Mouse (Mus musculus) neural tube, embryonic 13.5 days (tissue): ENCODE measurements around the gene Smok2a. TPM values are rescaled to one million over a fixed set of nuclear protein-coding genes. Genes with fewer than 3 reads are reported as not detected.
"Not testable (repeated sequence)": the region's sequence is repeated elsewhere in the genome, so short reads cannot be mapped to it uniquely, and the experiment has no call there.

ENCODE experiments used
- ATAC-seq: fragments of 200-750 bp; cut with Nextera tagmentation; 2 replicates; pipeline ENCODE4 v1.8.0; 2017; ENCODE audit warnings: low read depth, mild to moderate bottlenecking, moderate TSS enrichment, moderate library complexity
- H3K27ac ChIP-seq: fragments of 300-500 bp; sonication (generic); replicated peaks from 2 replicates; pipeline ENCODE4 v1.5.1; 2015; ENCODE audit warnings: moderate library complexity, mild to moderate bottlenecking, inconsistent platforms
- H3K27me3 ChIP-seq: fragments of 300-500 bp; sonication (generic); 2 replicates; pipeline ENCODE4 v1.6.1; 2015; ENCODE audit warnings: mild to moderate bottlenecking, inconsistent platforms
- H3K36me3 ChIP-seq: fragments of 300-500 bp; sonication (generic); 2 replicates; pipeline ENCODE4 v1.6.1; 2015; ENCODE audit warnings: mild to moderate bottlenecking, inconsistent platforms
- H3K4me1 ChIP-seq: fragments of 300-500 bp; sonication (generic); replicated peaks from 2 replicates; pipeline ENCODE4 v1.6.1; 2015; ENCODE audit warnings: inconsistent platforms
- H3K4me2 ChIP-seq: fragments of 300-500 bp; sonication (generic); 2 replicates; pipeline ENCODE4 v1.6.1; 2015; ENCODE audit warnings: inconsistent platforms, mild to moderate bottlenecking, moderate library complexity
- H3K4me3 ChIP-seq: fragments of 300-500 bp; sonication (generic); 2 replicates; pipeline ENCODE4 v1.5.1; 2015; ENCODE audit warnings: mild to moderate bottlenecking, inconsistent platforms
- H3K9ac ChIP-seq: fragments of 300-500 bp; sonication (generic); 2 replicates; pipeline ENCODE4 v1.6.1; 2015; ENCODE audit warnings: moderate library complexity, mild to moderate bottlenecking, inconsistent platforms
- H3K9me3 ChIP-seq: fragments of 300-500 bp; sonication (generic); 2 replicates; pipeline ENCODE4 v1.6.1; 2016; ENCODE audit warnings: inconsistent platforms
- WGBS: fragments of 180-500 bp; shearing (Covaris S2); methylation state at CpG from one replicate; pipeline ENCODE4 v1.1.7; 2015; 5-methylcytosine and 5-hydroxymethylcytosine counted together
- polyA plus RNA-seq: library from polyadenylated mRNA; unstranded; fragments of >200 nt; fragmentation: Nextera tagmentation; extraction: Ambion mirVana; gene quantifications from 2 replicates; pipeline ENCODE4 v1.2.1, GENCODE M21; 2015

The Smok2a gene
- polyA plus RNA-seq, 1 experiment from 2014 or later: not detected

DNA sequence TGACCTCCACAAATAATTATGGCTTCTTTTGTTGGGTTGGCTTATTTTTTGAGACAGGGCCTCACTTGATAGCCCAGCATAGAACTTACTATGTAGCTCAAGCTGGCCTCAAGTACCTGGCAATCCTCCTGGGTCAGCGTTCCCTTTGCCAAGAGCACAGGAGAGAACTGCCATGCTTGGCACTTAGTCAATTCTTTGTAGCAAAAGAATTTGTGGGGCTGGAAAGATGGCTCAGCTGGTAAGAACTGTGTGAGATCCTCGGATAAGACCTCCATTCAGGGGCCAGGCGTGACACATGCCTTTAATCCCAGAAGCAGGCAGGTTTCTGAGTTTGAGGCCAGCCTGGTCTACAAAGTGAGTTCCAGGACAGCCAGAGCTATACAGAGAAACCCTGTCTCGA lies 24.5 kb upstream of the Smok2a start:
- H3K9ac ChIP-seq, H3K27me3 ChIP-seq, H3K4me1 ChIP-seq, H3K4me3 ChIP-seq, H3K36me3 ChIP-seq, H3K27ac ChIP-seq, H3K4me2 ChIP-seq, ATAC-seq: not testable (repeated sequence)
- 68% methylated on average over 4 of the region's 4 CpGs for WGBS
- H3K9me3 ChIP-seq: peaks cover 56% of the 10 kb centered on the region

DNA sequence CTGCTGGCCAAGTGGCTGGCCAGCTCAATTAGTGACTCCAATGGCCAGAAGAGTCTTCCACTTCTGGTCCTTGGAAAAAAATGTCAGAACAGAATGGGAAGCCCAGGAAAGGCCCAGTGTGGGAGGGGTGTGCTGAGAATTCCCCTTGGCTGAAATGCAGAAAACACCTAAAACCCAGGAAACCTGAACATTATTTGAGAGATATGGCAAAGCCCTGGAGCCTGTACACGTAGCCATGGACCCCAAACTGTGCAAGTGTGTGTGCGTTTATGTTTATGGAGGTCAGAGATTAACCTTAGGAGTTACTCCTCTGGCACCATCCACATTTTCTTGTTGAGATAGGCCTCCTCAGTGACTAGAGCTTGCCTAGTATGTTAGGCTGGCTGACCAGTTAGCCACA lies 22.2 kb upstream of the Smok2a start:
- not testable (repeated sequence) for H3K27me3 ChIP-seq, H3K27ac ChIP-seq, H3K4me3 ChIP-seq, H3K9ac ChIP-seq, H3K36me3 ChIP-seq, H3K4me2 ChIP-seq, H3K4me1 ChIP-seq, ATAC-seq
- H3K9me3 ChIP-seq: peaks cover 42% of the 10 kb centered on the region
- WGBS: 84% methylated on average over 2 of the region's 2 CpGs

DNA sequence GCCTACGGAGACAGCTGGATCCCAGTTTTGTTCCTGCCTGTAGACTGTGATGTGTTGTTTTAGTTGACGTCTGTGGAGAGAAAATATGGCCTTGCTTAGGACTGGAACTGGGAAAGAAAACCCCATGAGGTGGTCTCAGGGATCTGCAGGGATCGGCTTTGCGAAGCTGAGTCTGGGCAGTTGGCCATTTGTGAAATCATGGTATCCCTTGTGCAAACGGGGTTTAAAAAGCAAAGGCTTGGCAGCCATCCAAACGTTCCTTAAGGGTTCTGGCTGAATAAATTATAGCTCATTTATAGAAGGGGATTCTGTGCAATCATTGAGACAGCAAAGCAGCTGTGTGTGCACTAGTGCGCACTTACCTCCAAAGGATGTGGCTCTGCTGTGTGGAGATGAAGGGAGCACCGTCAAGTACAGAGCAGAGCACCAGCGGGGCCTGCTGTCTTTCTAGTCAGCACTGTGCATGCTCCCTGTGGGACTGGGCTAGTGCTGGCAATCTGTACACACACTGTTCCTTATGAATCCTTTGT lies 21.0 kb upstream of the Smok2a start:
- H3K9me3 ChIP-seq: peaks cover 44% of the 10 kb centered on the region
- WGBS: 76% methylated on average over 8 of the region's 9 CpGs
- not testable (repeated sequence) for H3K4me2 ChIP-seq, H3K4me3 ChIP-seq, H3K27ac ChIP-seq, H3K9ac ChIP-seq, H3K27me3 ChIP-seq, H3K36me3 ChIP-seq, H3K4me1 ChIP-seq
- peak; percentile 61; the same call in 1 of the 2 replicates for ATAC-seq

DNA sequence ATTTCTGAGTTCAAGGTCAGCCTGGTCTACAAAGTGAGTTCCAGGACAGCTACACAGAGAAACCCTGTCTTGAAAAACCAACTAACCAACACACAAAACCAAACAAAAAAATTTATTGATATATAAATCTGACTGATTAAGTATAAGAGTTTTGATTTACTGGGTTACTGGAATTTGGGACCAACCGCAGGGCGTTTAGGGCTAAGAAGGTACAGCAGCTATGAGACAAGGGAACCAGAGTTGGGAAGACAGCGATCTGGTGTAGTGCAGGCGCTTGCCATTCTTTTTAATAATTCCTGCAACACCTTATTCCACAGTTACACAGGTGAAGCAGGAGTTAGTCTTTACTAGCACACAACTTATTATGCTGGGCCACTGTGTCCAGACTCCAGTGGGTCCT lies 19.4 kb upstream of the Smok2a start:
- not testable (repeated sequence) for H3K27me3 ChIP-seq, ATAC-seq, H3K27ac ChIP-seq, H3K4me2 ChIP-seq, H3K9ac ChIP-seq, H3K4me1 ChIP-seq, H3K36me3 ChIP-seq, H3K4me3 ChIP-seq
- H3K9me3 ChIP-seq: peaks cover 36% of the 10 kb centered on the region
- 93% methylated on average over 4 of the region's 4 CpGs for WGBS

DNA sequence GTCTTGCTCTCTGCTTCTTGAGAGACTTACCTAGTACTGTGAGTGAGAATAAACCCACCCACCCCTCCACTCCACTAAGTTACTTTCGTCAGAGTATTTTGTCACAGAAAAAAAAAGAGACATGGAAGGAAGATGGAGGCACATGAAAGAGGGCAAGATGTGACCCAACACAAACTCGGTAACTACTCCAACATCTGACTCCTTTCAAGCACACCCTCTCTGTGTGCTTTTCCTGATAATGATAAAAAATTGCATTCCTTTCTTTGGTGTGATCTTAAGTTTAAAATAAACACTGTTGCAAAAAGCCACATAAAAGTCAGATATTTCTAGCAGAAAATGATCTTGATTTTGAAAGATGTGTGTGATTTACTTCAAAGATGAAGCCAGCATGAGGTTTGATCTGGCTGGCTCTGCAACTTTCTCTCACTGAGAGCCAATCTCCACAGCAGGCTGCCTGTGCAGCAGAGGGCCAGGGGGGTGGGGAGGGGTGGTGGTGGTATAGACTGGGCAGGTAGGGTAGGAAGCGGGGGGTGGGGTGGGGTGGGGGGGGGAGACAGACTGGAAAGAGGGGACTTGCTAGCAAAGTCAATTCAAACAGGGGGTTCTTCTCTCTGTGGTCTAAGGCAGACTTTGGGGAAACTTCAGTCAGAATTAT lies 18.4 kb upstream of the Smok2a start:
- WGBS: 83% methylated on average over 2 of the region's 3 CpGs
- ATAC-seq, H3K27ac ChIP-seq, H3K9ac ChIP-seq, H3K4me1 ChIP-seq, H3K4me2 ChIP-seq, H3K36me3 ChIP-seq, H3K4me3 ChIP-seq, H3K27me3 ChIP-seq: not testable (repeated sequence)
- H3K9me3 ChIP-seq: peaks cover 46% of the 10 kb centered on the region

DNA sequence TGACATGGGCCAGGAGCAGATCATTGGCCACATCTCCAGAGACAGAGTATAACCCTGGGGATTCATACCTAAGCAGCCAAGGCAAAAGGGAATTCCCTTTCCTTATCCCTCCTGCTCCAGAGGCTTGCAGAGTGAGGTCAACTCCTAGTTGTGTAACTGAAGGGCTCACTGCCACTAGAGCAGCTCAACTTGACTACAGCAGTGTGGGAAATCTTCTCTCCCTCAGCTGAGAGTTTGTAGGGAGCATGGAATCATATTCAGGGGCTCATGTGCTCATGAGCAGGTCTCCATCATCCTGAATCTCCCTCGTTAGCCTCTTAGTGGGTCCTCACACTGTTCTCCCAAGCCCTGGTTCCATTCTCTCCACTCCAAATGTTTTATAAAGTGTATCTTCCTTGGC lies 15.7 kb upstream of the Smok2a start:
- not testable (repeated sequence) for H3K4me3 ChIP-seq, ATAC-seq, H3K27ac ChIP-seq, H3K27me3 ChIP-seq, H3K9ac ChIP-seq, H3K4me2 ChIP-seq, H3K36me3 ChIP-seq, H3K4me1 ChIP-seq
- H3K9me3 ChIP-seq: peaks cover 53% of the 10 kb centered on the region
- WGBS: 71% methylated on average over 1 of the region's 1 CpGs

DNA sequence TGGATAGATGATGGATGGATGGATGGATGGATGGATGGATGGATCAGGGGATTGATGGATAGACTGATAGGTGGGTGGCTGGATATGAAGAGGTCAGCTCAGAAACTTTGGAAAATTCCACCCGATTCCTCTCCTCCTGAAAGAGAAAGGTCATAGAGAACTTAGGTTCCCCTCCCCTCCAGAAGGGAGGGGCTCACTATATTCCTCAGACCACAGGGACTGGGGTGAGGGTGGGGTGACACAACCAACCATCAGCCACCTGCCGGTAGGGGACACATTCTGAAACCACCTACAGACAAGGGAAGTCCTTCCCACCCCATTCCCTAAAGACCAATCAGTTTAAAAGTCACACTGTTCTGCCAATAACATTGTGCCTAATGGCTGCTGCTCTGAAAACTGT lies 14.5 kb upstream of the Smok2a start:
- Histone ChIP-seq H3K27me3 (no peaks in the 10 kb centered on the region), H3K9ac (no peak overlapping the region), H3K4me3 (no peak overlapping the region), H3K4me2 (no peak overlapping the region), H3K9me3 (peaks cover 53% of the 10 kb centered on the region), H3K27ac (no peak overlapping the region), H3K4me1 (no peaks in the 10 kb centered on the region), H3K36me3 (no peaks in the 10 kb centered on the region)
- no peak for ATAC-seq
- 81% methylated on average over 2 of the region's 2 CpGs for WGBS

DNA sequence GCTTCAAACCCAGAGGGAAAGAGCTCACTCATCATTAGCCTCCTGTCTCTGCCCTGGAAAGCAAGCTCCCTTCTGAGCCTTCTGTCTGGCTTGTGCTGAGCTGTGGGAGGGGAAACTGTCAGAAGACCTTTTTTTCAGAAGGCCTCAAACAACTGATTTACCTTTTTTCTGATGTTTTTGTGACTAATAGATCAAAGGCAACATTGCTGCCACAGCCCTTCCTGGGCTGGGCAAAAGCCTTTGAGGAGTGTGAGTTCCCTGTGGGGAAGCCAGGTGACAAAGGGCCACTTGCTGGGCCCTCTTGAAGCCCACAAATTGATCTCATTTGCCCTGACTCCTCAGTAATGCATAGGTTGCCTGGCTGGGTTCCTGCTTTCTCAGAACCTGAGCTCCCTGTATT lies 12.5 kb upstream of the Smok2a start:
- H3K4me1 ChIP-seq, ATAC-seq, H3K9ac ChIP-seq, H3K4me3 ChIP-seq, H3K27ac ChIP-seq, H3K4me2 ChIP-seq, H3K27me3 ChIP-seq, H3K36me3 ChIP-seq: not testable (repeated sequence)
- H3K9me3 ChIP-seq: peaks cover 67% of the 10 kb centered on the region

DNA sequence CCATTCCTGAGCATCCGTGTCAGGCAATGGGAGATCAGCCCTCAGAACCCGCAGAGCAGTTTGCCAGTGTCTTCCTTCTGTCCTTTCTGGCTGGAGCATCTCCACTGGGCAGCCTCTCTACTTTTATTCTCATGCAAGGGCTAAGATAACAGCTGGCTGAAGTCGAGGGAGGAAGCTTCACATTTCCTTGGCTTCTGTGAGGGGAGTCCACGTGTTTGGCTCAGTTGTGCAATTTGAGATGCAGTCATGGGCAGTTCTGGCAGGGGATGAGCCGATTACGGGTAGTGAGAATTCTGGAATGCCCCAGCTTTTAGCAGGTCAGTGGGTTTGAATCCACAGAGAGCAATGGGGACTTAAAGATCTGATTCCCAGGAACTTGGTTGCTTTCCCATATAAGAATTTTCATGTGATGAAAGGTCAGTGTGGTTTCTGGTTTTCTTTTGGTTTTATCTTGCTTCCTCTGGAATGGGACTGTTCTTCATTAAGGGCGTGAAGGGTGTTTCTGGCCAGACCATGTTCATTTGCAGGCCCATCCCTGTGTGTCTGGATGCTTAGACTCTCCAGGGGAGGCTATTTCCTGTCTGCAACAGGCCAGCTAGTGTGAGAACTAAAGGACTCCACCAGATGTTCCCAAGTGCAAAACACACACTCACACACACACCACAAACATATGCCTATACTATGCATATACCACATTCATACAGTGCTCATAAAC lies 8.7 kb upstream of the Smok2a start:
- Histone ChIP-seq H3K4me2 (no peak overlapping the region), H3K9ac (no peak overlapping the region), H3K27me3 (no peaks in the 10 kb centered on the region), H3K36me3 (no peaks in the 10 kb centered on the region), H3K4me1 (no peaks in the 10 kb centered on the region), H3K27ac (no peak overlapping the region), H3K4me3 (no peak overlapping the region), H3K9me3 (peaks cover 90% of the 10 kb centered on the region)
- 71% methylated on average over 7 of the region's 7 CpGs for WGBS
- no peak for ATAC-seq

DNA sequence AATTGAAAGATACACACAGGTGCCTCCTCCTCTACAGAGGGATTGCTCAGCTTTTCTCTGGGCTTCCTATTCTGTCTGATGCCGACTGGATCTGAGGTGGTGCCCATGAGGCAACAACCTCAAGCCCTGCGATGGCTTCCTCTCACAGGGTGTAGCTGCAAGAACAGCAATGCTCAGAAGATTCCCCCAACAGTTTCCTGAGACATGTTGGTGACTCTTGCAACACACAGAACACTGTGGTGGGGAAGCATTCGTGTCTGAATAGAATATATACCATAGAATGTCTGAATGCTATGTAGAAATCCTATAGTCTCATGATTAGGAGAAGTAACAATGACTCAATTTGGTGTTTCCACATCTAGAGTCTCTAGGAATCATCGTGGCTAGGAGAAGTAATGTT lies 6.8 kb upstream of the Smok2a start:
- ATAC-seq: no peak
- no peak overlapping the region for H3K4me3 ChIP-seq
- WGBS: 63% methylated on average over 4 of the region's 4 CpGs

DNA sequence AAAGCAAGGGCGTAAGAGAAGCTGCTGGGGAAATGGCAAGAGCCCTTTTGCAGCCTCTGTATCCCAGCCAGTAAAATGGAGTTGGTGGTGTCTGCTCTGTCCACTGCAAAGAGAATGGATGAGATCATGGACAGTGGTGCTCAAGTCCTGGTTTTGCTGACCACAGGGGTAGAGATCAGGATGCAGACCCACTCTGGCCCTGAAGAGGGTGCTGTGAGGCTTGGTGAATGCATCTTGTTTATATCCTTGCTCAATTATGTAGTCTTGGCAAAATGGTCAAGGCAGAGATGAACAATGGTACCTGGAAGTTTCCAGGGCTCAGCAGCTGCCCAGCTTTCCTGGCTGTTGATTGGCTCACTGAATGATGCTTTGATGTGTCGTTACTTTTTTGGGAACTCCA lies 5.4 kb upstream of the Smok2a start:
- no peak overlapping the region for H3K27ac ChIP-seq
- H3K4me2 ChIP-seq: no peak overlapping the region
- no peaks in the 10 kb centered on the region for H3K4me1 ChIP-seq
- no peaks in the 10 kb centered on the region for H3K36me3 ChIP-seq
- H3K27me3 ChIP-seq: no peaks in the 10 kb centered on the region
- 86% methylated on average over 2 of the region's 2 CpGs for WGBS
- H3K9ac ChIP-seq: no peak overlapping the region
- no peak for ATAC-seq
- no peak overlapping the region for H3K4me3 ChIP-seq
- H3K9me3 ChIP-seq: peaks cover 99% of the 10 kb centered on the region

More for the DNA sequence above, 6.8 kb upstream of the Smok2a start:
- H3K36me3 ChIP-seq: no peaks in the 10 kb centered on the region
- no peaks in the 10 kb centered on the region for H3K4me1 ChIP-seq
- H3K9ac ChIP-seq: no peak overlapping the region
- H3K4me2 ChIP-seq: no peak overlapping the region
- H3K9me3 ChIP-seq: peaks cover 94% of the 10 kb centered on the region
- H3K27ac ChIP-seq: no peak overlapping the region
- H3K27me3 ChIP-seq: no peaks in the 10 kb centered on the region

DNA sequence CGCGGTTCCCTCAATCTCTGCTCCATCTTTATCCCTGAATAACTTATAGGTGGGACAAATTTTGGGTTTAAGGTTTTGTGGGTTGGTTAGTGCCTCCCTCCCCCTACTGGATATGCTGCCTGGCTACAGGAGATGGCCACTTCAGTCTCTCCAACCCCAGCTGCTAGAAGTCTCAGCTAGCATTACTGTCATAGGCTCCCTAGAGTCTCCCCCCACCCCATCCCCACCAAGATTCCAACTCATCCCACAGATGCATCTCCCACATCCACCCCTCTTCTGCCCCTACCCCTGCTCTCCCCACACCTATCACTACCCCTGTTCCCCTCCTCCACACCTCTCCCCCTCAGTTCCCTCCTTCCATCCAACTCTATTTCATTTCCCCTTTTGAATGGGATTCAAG lies 933 bp downstream of the Smok2a start:
- not testable (repeated sequence) for H3K36me3 ChIP-seq, H3K27ac ChIP-seq, H3K9ac ChIP-seq, H3K27me3 ChIP-seq, H3K4me3 ChIP-seq, ATAC-seq, H3K4me2 ChIP-seq, H3K4me1 ChIP-seq
- 87% methylated on average over 2 of the region's 2 CpGs for WGBS
- peaks cover 95% of the 10 kb centered on the region for H3K9me3 ChIP-seq

DNA sequence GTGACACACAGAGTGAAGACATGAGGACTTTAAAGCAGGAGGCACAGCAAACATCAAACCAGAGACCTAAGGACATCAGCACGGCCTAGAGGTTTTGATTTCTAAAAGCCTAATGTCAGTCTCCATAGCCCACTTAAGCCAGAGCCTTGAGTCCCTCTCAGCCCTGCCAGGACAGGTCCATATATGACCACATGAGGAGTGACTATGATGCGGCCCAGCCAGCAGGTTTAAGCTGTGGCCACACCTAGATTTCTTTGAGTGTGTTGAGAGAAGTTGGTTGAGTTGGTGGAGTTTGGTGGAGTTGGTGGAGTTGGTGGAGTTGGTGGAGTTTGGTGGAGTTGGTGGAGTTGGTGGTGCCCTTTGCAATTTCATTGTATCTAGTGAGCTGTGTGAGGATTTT lies 9.0 kb downstream of the Smok2a start, which contains the start of gene Smok2b:
Gene Smok2b, plus strand, starts transcription at position 301 of the 400 bp plus-strand sequence.
- ATAC-seq, H3K4me3 ChIP-seq, H3K27ac ChIP-seq, H3K36me3 ChIP-seq, H3K27me3 ChIP-seq, H3K4me1 ChIP-seq, H3K4me2 ChIP-seq, H3K9ac ChIP-seq: not testable (repeated sequence)
- H3K9me3 ChIP-seq: peaks cover 98% of the 10 kb centered on the region
- WGBS: 84% methylated on average over 2 of the region's 2 CpGs
